Mouse (Mus musculus) thymus, adult 2 months (tissue): ENCODE measurements around the gene Vgll4. TPM values are rescaled to one million over a fixed set of nuclear protein-coding genes. Genes with fewer than 3 reads are reported as not detected.

ENCODE experiments used
- DNase-seq: peaks from one replicate; pipeline ENCODE4 v3.0.0; 2021
- H3K27ac ChIP-seq: fragments of 200-500 bp; 2 replicates; pipeline ENCODE4 v1.5.1; 2012; ENCODE audit warnings: low read length, control low read depth; ENCODE audit not compliant: control insufficient read depth, insufficient read depth
- H3K27me3 ChIP-seq: fragments of 200-500 bp; 2 replicates; pipeline ENCODE4 v1.6.1; 2012; ENCODE audit warnings: mild to moderate bottlenecking, low read length, moderate library complexity, mixed read lengths; ENCODE audit not compliant: control insufficient read depth, insufficient read depth
- H3K36me3 ChIP-seq: fragments of 200-500 bp; 2 replicates; pipeline ENCODE4 v1.6.1; 2012; ENCODE audit warnings: mild to moderate bottlenecking, low read length, moderate library complexity; ENCODE audit not compliant: control insufficient read depth, insufficient read depth
- H3K4me1 ChIP-seq: fragments of 200-500 bp; replicated peaks from 2 replicates; pipeline ENCODE4 v1.6.1; 2012; ENCODE audit warnings: low read length; ENCODE audit not compliant: control insufficient read depth, insufficient read depth
- H3K4me3 ChIP-seq: fragments of 200-500 bp; 2 replicates; pipeline ENCODE4 v1.5.1; 2012; ENCODE audit warnings: mild to moderate bottlenecking, low read length, control low read depth, moderate library complexity; ENCODE audit not compliant: control insufficient read depth, insufficient read depth
- CTCF ChIP-seq: fragments of 200-500 bp; IDR thresholded peaks from 2 replicates; pipeline ENCODE4 v1.5.1; 2012; ENCODE audit warnings: mild to moderate bottlenecking, control low read depth, low read length, moderate library complexity, borderline replicate concordance; ENCODE audit not compliant: control insufficient read depth, poor library complexity, insufficient read depth; ENCODE audit errors: extremely low read depth
- POLR2A ChIP-seq: fragments of 200-500 bp; IDR thresholded peaks from 2 replicates; pipeline ENCODE4 v1.6.1; 2012; ENCODE audit warnings: mild to moderate bottlenecking, low read length, control low read depth, moderate library complexity; ENCODE audit not compliant: control insufficient read depth, poor library complexity, insufficient read depth; ENCODE audit errors: extremely low read depth
- WGBS: fragments of 180-500 bp; shearing (Covaris S2); methylation state at CpG from one replicate; pipeline ENCODE4 v1.1.7; 2018; 5-methylcytosine and 5-hydroxymethylcytosine counted together
- polyA plus RNA-seq: library from polyadenylated mRNA; depleted of rRNA; stranded (reverse); fragments of >200 nt; gene quantifications from 2 replicates; pipeline ENCODE4 v1.2.3, GENCODE M21; 2012

The Vgll4 gene
- polyA plus RNA-seq, 1 experiment, result 107 TPM

- Histone ChIP-seq H3K36me3 (no peaks in the 10 kb centered on the region), H3K27me3 (no peaks in the 10 kb centered on the region), H3K4me3 (no peak overlapping the region), H3K4me1 (peaks cover 32% of the 10 kb centered on the region), H3K27ac (no peak overlapping the region)
- TF ChIP-seq CTCF, result no peak
- TF ChIP-seq POLR2A, result no peak
- WGBS, result 61% methylated on average over 6 of the region's 6 CpGs
- no peak for DNase-seq
These were observed 62.3 kb downstream of the Vgll4 start for GRCm38 (mm10) chr6:114907459-114907858.

- WGBS, result 76% methylated on average over 5 of the region's 5 CpGs
These were observed 63.6 kb downstream of the Vgll4 start for GRCm38 (mm10) chr6:114906209-114906608.

GRCm38 (mm10) chr6:114905253-114906028 lies 64.4 kb downstream of the Vgll4 start:
- Histone ChIP-seq H3K4me3 (no peak overlapping the region), H3K36me3 (no peaks in the 10 kb centered on the region), H3K4me1 (peaks cover 43% of the 10 kb centered on the region), H3K27ac (peak overlapping the region; percentile 5; the same call in 1 of the 2 replicates), H3K27me3 (no peaks in the 10 kb centered on the region)
- no peak for DNase-seq
- 66% methylated on average over 8 of the region's 8 CpGs for WGBS
- TF ChIP-seq POLR2A (no peak), CTCF (no peak)

More at GRCm38 (mm10) chr6:114906209-114906608, 63.6 kb downstream of the Vgll4 start:
- H3K36me3 ChIP-seq, result no peaks in the 10 kb centered on the region
- no peaks in the 10 kb centered on the region for H3K27me3 ChIP-seq
- no peak overlapping the region for H3K4me3 ChIP-seq
- no peak for DNase-seq
- peaks cover 43% of the 10 kb centered on the region for H3K4me1 ChIP-seq
- H3K27ac ChIP-seq, result no peak overlapping the region
- no peak for TF ChIP-seq POLR2A
- TF ChIP-seq CTCF, result no peak

DNA sequence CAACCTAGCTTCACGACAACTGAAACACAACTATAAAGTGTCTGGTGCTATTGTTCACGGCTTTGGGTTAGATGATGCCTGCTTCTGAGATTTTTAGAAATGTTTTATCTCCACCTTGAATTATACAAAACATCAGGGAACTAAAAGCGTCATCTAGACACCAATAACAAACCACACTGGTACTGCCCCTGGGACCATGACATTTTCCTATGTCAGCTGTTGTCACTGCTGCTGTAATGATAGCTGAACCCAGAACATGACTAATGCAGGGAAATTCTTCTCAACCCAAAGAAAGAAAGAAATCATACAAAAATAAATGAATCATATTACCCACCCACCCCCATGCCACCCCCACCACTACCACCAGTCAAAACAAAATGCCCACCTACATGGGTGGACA lies 65.0 kb downstream of the Vgll4 start:
- peaks cover 45% of the 10 kb centered on the region for H3K4me1 ChIP-seq
- DNase-seq, result no peak
- no peaks in the 10 kb centered on the region for H3K36me3 ChIP-seq
- H3K27ac ChIP-seq, result no peak overlapping the region
- no peaks in the 10 kb centered on the region for H3K27me3 ChIP-seq
- TF ChIP-seq CTCF (no peak), POLR2A (no peak)
- H3K4me3 ChIP-seq, result no peak overlapping the region
- WGBS, result 95% methylated on average over 3 of the region's 3 CpGs

- H3K36me3 ChIP-seq, result no peaks in the 10 kb centered on the region
- TF ChIP-seq POLR2A, result no peak
- no peak for TF ChIP-seq CTCF
- no peaks in the 10 kb centered on the region for H3K27me3 ChIP-seq
- no peak overlapping the region for H3K4me3 ChIP-seq
- WGBS, result 74% methylated on average over 6 of the region's 6 CpGs
- no peak overlapping the region for H3K27ac ChIP-seq
- DNase-seq, result no peak
- peaks cover 48% of the 10 kb centered on the region for H3K4me1 ChIP-seq
These were observed 65.6 kb downstream of the Vgll4 start for GRCm38 (mm10) chr6:114904233-114904632.

GRCm38 (mm10) chr6:114901921-114902320 lies 67.9 kb downstream of the Vgll4 start:
- WGBS, result 88% methylated on average over 4 of the region's 4 CpGs
- Histone ChIP-seq H3K27ac (no peak overlapping the region), H3K4me1 (peaks cover 56% of the 10 kb centered on the region)

More at GRCm38 (mm10) chr6:114901921-114902320, 67.9 kb downstream of the Vgll4 start:
- TF ChIP-seq POLR2A (no peak), CTCF (no peak)
- Histone ChIP-seq H3K27me3 (no peaks in the 10 kb centered on the region), H3K36me3 (no peaks in the 10 kb centered on the region), H3K4me3 (no peak overlapping the region)
- no peak for DNase-seq
